Mouse (Mus musculus): ENCODE measurements around the gene Lonp1.

Lonp1 gene

DNA sequence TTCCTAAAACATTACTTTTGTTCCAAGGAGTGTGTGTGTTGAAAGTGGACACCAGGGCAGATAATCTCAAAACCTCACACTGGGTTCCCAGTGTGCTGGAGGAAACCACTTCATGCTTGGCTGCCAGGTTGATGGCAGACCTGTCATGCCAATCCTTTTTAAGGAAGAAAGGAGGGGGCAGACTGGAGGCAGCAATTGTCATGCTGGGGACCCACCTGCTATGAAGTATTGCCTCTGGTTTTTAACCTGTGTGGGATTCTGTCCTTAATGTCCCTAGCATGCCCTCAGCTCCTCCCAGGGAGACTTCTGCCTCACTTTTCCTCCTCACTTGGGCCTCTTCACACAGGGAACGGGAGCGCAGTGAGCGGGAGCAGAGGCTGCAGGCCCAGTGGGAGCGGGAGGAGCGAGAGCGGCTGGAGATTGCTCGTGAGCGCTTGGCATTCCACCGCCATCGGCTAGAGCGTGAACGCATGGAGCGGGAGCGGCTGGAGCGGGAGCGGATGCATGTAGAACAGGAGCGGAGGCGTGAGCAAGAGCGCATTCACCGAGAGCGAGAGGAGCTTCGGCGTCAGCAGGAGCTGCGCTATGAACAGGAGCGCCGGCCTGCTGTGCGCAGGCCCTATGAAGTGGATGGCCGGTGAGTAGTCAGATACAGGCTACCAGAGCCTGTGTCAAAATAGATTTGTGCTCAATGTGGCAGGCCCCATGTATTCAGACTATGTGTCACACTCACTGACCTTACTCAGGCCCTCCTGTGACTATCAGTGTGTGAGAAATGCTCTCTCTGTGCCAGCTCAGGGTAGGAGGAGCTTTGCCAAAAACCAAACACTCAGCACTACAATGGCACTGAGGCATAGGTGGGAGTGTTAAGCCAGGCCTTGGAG, 23.3 kb downstream of the Lonp1 start:
- intact Hi-C loops (cut with DNase I): no loop called here

GRCm38 (mm10) chr17:56593527-56594271, 33.0 kb downstream of the Lonp1 start:
- intact Hi-C loops (cut with DNase I): no loop called here

DNA sequence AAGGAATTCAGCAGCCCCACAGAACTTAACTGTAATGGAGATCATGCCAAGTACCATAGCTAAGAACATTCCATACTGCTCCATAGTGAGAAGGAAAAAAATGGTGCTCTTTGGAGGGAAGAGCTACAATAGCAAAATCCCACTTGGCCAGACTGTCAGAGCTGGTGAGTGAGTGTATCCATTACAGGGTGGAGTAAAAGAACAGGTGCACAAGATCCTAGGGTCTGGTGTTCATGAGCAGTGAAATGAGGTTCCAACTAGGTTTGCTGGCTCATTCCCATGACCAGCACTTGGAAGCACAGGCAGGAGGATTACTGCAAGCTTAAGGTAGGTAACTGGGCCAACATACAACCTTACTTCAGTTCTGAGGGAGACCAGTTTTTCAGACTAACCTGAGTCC, 34.1 kb downstream of the Lonp1 start:
- intact Hi-C loops (cut with DNase I): no loop called here

GRCm38 (mm10) chr17:56588921-56589320, 37.8 kb downstream of the Lonp1 start:
- intact Hi-C loops (cut with DNase I): no loop called here

- intact Hi-C loops (cut with DNase I): no loop called here
Measured at GRCm38 (mm10) chr17:56587773-56588172, 38.9 kb downstream of the Lonp1 start.

GRCm38 (mm10) chr17:56585171-56585821, 41.4 kb downstream of the Lonp1 start:
- intact Hi-C loops (cut with DNase I): no loop called here

DNA sequence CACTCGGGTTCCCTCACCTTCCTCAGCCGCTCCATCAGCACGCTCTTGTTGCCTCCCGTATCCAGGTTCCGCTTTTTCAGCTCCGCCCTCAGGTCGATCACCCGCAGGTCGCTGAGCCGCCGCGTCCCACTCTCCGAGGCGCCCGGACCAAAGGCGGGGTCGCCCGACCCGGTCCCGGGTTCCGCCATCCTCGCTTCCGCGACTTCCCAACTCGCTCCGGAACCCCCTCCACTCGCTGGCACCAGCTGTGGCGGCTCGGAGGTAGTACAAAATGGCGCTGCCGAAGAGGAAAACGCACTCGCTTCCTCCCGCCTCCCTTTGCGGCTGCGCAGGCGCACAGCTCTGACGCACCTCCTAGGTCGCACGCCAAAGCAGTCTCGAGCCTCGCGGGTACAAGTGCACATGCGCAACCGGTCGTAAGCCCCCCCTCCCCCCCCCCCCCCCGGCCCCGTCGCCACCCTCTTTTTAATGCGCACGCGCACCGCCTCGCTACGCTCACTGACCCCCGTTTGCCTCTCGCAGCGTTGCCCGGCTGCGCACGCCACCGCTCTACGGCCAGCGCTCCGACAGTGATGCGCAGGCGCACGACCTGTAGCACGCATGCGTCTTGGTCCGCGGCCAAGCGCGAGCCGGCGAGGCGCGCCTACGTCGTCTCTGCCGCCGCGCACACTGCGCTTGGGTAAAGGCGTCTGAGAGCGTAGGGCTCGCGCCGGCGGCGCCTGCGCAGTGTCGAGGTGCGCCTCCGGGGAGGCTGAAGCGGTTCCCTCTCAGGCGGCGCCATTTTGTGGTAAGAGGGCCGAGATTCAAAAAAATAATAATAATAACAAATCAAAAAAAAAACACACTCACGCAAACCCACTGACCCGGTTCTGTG, 42.2 kb downstream of the Lonp1 start, which contains the start of the genes Safb2 and Safb:
TSS of gene Safb2 (minus strand) at position 329 of the 874 bp plus-strand sequence.
TSS of gene Safb (plus strand) at position 569 of the 874 bp plus-strand sequence.
- intact Hi-C loops (cut with DNase I): no loop called here

- intact Hi-C loops (cut with DNase I): no loop called here
Measured at GRCm38 (mm10) chr17:56583611-56584256, 43.0 kb downstream of the Lonp1 start.

GRCm38 (mm10) chr17:56583071-56583470, 43.6 kb downstream of the Lonp1 start:
- intact Hi-C loops (cut with DNase I): no loop called here

- intact Hi-C loops (cut with DNase I): no loop called here
Measured at GRCm38 (mm10) chr17:56572939-56573338, 53.7 kb downstream of the Lonp1 start.

GRCm38 (mm10) chr17:56572154-56572553, 54.5 kb downstream of the Lonp1 start:
- intact Hi-C loops (cut with DNase I): no loop called here

DNA sequence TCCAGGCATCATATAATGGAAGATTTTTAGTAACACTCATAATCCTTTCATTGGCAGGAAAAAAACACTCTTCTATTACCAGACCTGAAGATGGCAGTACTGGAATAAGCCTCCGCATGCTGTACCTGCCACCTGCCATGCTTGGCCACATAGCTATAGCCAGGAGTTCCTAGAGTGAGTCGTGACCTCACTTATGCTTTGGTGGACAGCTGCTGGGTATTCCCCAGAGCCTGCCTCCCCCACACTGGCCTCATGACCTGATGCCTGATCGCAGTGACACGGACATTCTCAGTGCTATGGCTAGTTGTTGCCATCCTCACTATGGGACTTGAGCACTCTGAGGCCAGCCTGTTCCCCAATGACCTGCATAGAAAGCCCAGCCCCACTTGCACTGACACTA, 56.4 kb downstream of the Lonp1 start:
- intact Hi-C loops (cut with DNase I): no loop called here

GRCm38 (mm10) chr17:56567370-56567769, 59.3 kb downstream of the Lonp1 start:
- intact Hi-C loops (cut with DNase I): no loop called here

GRCm38 (mm10) chr17:56566918-56567317, 59.8 kb downstream of the Lonp1 start:
- intact Hi-C loops (cut with DNase I): no loop called here

DNA sequence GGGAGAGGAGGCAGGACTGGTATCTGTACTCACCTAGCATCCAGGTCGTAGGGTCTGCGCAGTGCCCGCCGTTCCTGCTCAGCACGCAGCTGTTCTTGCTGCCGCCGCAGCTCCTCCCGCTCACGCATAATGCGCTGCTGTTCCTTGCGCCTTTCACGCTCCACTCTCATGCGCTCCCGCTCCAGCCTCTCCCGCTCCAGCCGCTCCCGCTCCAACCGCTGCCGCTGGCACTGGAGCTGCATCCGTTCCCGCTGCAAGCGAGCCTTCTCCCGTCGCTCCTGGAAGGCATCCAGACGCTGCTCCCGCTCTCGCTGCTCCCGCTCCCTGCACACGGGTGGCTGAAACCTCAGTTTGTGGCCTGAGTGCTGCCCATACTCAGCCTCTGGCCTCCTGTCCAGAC, 60.4 kb downstream of the Lonp1 start:
- intact Hi-C loops (cut with DNase I): no loop called here

Data from adrenal gland (tissue).